Mouse (Mus musculus): ENCODE results near the gene Pcmt1.

Pcmt1 gene

GRCm38 (mm10) chr10:7680731-7681301 is at the start of gene Pcmt1, which contains the start of gene Lats1:
Gene Pcmt1 (minus strand): TSS chr10:7681136.
Gene Lats1 (plus strand): TSS chr10:7681214.
- peak; percentile 88 to 90 for DNase-seq

GRCm38 (mm10) chr10:7727011-7727410 is 46.1 kb upstream of the Pcmt1 start:
- DNase-seq, result no peak

GRCm38 (mm10) chr10:7726501-7726812 is 45.5 kb upstream of the Pcmt1 start:
- no peak for DNase-seq

GRCm38 (mm10) chr10:7725751-7726500 is 45.0 kb upstream of the Pcmt1 start, which contains the start of gene Katna1:
Gene Katna1 (plus strand): TSS chr10:7726000.
- peak; percentile 93 to 95 for DNase-seq

GRCm38 (mm10) chr10:7715056-7715455 is 34.1 kb upstream of the Pcmt1 start:
- no peak for DNase-seq

GRCm38 (mm10) chr10:7712506-7712905 is 31.6 kb upstream of the Pcmt1 start:
- no peak for DNase-seq

GRCm38 (mm10) chr10:7710121-7710520 is 29.2 kb upstream of the Pcmt1 start:
- DNase-seq, result no peak

- no peak for DNase-seq
Measured at GRCm38 (mm10) chr10:7702586-7702985, 21.6 kb upstream of the Pcmt1 start.

GRCm38 (mm10) chr10:7700120-7700519 is 19.2 kb upstream of the Pcmt1 start:
- no peak for DNase-seq

GRCm38 (mm10) chr10:7695286-7695685 is 14.3 kb upstream of the Pcmt1 start:
- DNase-seq, result peak; percentile 12 to 34

GRCm38 (mm10) chr10:7686902-7687301 is 6.0 kb upstream of the Pcmt1 start:
- no peak for DNase-seq

GRCm38 (mm10) chr10:7682249-7682648 is 1.3 kb upstream of the Pcmt1 start:
- DNase-seq, result no peak

- peak; percentile 55 to 70 for DNase-seq
Measured at GRCm38 (mm10) chr10:7681343-7682025, 548 bp upstream of the Pcmt1 start.

- peak; percentile 14 to 17 for DNase-seq
Measured at GRCm38 (mm10) chr10:7673673-7674072, 7.3 kb downstream of the Pcmt1 start.

- DNase-seq, result peak; percentile 86 to 89
Measured at GRCm38 (mm10) chr10:7667342-7667802, 13.6 kb downstream of the Pcmt1 start, which contains the start of gene Nup43. Gene Nup43 (plus strand): TSS chr10:7667503.

- DNase-seq, result no peak
Measured at GRCm38 (mm10) chr10:7664889-7665288, 16.0 kb downstream of the Pcmt1 start.

GRCm38 (mm10) chr10:7664027-7664526 is 16.9 kb downstream of the Pcmt1 start:
- no peak for DNase-seq

GRCm38 (mm10) chr10:7663159-7664026 is 17.5 kb downstream of the Pcmt1 start:
- DNase-seq, result peak; percentile 90 to 92

- DNase-seq, result no peak
Measured at GRCm38 (mm10) chr10:7662471-7663141, 18.3 kb downstream of the Pcmt1 start.

- no peak for DNase-seq
Measured at GRCm38 (mm10) chr10:7651057-7651456, 29.9 kb downstream of the Pcmt1 start.

- DNase-seq, result no peak
Measured at GRCm38 (mm10) chr10:7649059-7649458, 31.9 kb downstream of the Pcmt1 start.

- no peak for DNase-seq
Measured at GRCm38 (mm10) chr10:7645911-7646310, 35.0 kb downstream of the Pcmt1 start.

All from thymus, postnatal 36 days (tissue).